Mouse (Mus musculus) lung, adult 2 months (tissue): ENCODE measurements around the gene Lgi4. TPM values are rescaled to one million over a fixed set of nuclear protein-coding genes. Genes with fewer than 3 reads are reported as not detected.

Experiments
- DNase-seq: peaks from one replicate; pipeline ENCODE4 v3.0.0; 2022
- H3K4me1 ChIP-seq: fragments of 200-500 bp; 2 replicates; pipeline ENCODE4 v1.6.1; 2011; ENCODE audit warnings: low read length; ENCODE audit not compliant: control insufficient read depth, insufficient read depth
- H3K4me3 ChIP-seq: fragments of 200-500 bp; replicated peaks from 2 replicates; pipeline ENCODE3; 2011; ENCODE audit warnings: low read depth, mild to moderate bottlenecking, control low read depth, low read length; ENCODE audit errors: extremely low read depth
- CTCF ChIP-seq: fragments of 200-500 bp; IDR thresholded peaks from 2 replicates; pipeline ENCODE4 v1.5.1; 2011; ENCODE audit warnings: mild to moderate bottlenecking, low read length, control low read depth; ENCODE audit not compliant: insufficient read depth
- POLR2A ChIP-seq: fragments of 200-500 bp; IDR thresholded peaks from 2 replicates; pipeline ENCODE4 v1.6.1; 2011; ENCODE audit warnings: low read depth, mild to moderate bottlenecking, control low read depth, low read length, borderline replicate concordance; ENCODE audit errors: extremely low read depth
- WGBS: fragments of 180-500 bp; shearing (Covaris S2); methylation state at CpG from one replicate; pipeline ENCODE4 v1.1.7; 2018; 5-methylcytosine and 5-hydroxymethylcytosine counted together
- polyA plus RNA-seq: library from polyadenylated mRNA; depleted of rRNA; stranded (reverse); fragments of >200 nt; gene quantifications from 2 replicates; pipeline ENCODE4 v1.2.3, GENCODE M21; 2012; rRNA removed

Gene Lgi4
- polyA plus RNA-seq, 1 experiment: 6.8 TPM

- Histone ChIP-seq H3K4me3 (no peak overlapping the region), H3K4me1 (peaks cover 6% of the 10 kb centered on the region; the same call in 1 of the 2 replicates)
- TF ChIP-seq POLR2A: no peak
- TF ChIP-seq CTCF: no peak
- DNase-seq: no peak
- 71% methylated on average over 15 of the region's 15 CpGs for WGBS
Observed at GRCm38 (mm10) chr7:31110861-31111385, 51.8 kb downstream of the Lgi4 start.

GRCm38 (mm10) chr7:31112036-31112435, 52.9 kb downstream of the Lgi4 start:
- DNase-seq: no peak
- TF ChIP-seq POLR2A (no peak), CTCF (no peak)
- WGBS: 51% methylated on average over 4 of the region's 4 CpGs
- Histone ChIP-seq H3K4me1 (peaks cover 6% of the 10 kb centered on the region; the same call in 1 of the 2 replicates), H3K4me3 (no peak overlapping the region)

- peaks cover 6% of the 10 kb centered on the region; the same call in 1 of the 2 replicates for H3K4me1 ChIP-seq
- TF ChIP-seq CTCF: no peak
- TF ChIP-seq POLR2A: no peak
- DNase-seq: no peak
- WGBS: 96% methylated on average over 6 of the region's 6 CpGs
- no peak overlapping the region for H3K4me3 ChIP-seq
Observed at GRCm38 (mm10) chr7:31113800-31114199, 54.7 kb downstream of the Lgi4 start.

- peaks cover 6% of the 10 kb centered on the region; the same call in 1 of the 2 replicates for H3K4me1 ChIP-seq
- DNase-seq: peak; percentile 25
- TF ChIP-seq POLR2A (no peak), CTCF (no peak)
- WGBS: 70% methylated on average over 10 of the region's 10 CpGs
- H3K4me3 ChIP-seq: no peak overlapping the region
Observed at GRCm38 (mm10) chr7:31114646-31115045, 55.5 kb downstream of the Lgi4 start.

GRCm38 (mm10) chr7:31115182-31115581, 56.0 kb downstream of the Lgi4 start, which contains the start of gene Hpn:
Hpn (minus strand) TSS chr7:31115290.
- WGBS: 38% methylated on average over 14 of the region's 15 CpGs
- Histone ChIP-seq H3K4me1 (peaks cover 6% of the 10 kb centered on the region; the same call in 1 of the 2 replicates), H3K4me3 (no peak within 1 kb of the TSS)
- no peak for DNase-seq
- TF ChIP-seq POLR2A (no peak; the same call in 1 of the 2 replicates), CTCF (no peak)

GRCm38 (mm10) chr7:31115587-31116043, 56.5 kb downstream of the Lgi4 start:
- H3K4me1 ChIP-seq: peaks cover 6% of the 10 kb centered on the region; the same call in 1 of the 2 replicates
- H3K4me3 ChIP-seq: no peak overlapping the region
- TF ChIP-seq CTCF (no peak), POLR2A (no peak)
- peak; percentile 62 for DNase-seq
- 12% methylated on average over 17 of the region's 17 CpGs for WGBS

GRCm38 (mm10) chr7:31116721-31117145, 57.6 kb downstream of the Lgi4 start:
- DNase-seq: no peak
- Histone ChIP-seq H3K4me3 (no peak overlapping the region), H3K4me1 (peaks cover 6% of the 10 kb centered on the region; the same call in 1 of the 2 replicates)
- 71% methylated on average over 16 of the region's 16 CpGs for WGBS
- TF ChIP-seq CTCF (no peak), POLR2A (no peak)

- H3K4me1 ChIP-seq: peaks cover 6% of the 10 kb centered on the region; the same call in 1 of the 2 replicates
- DNase-seq: no peak
- WGBS: 91% methylated on average over 11 of the region's 11 CpGs
- no peak for TF ChIP-seq CTCF
- no peak for TF ChIP-seq POLR2A
- no peak overlapping the region for H3K4me3 ChIP-seq
Observed at GRCm38 (mm10) chr7:31117465-31117864, 58.3 kb downstream of the Lgi4 start.

- H3K4me3 ChIP-seq: no peak overlapping the region
- TF ChIP-seq CTCF: no peak
- no peak for TF ChIP-seq POLR2A
- peaks cover 6% of the 10 kb centered on the region; the same call in 1 of the 2 replicates for H3K4me1 ChIP-seq
- DNase-seq: no peak
- 63% methylated on average over 7 of the region's 7 CpGs for WGBS
Observed at GRCm38 (mm10) chr7:31118486-31118885, 59.3 kb downstream of the Lgi4 start.

- TF ChIP-seq CTCF (no peak), POLR2A (no peak)
- Histone ChIP-seq H3K4me1 (peaks cover 6% of the 10 kb centered on the region; the same call in 1 of the 2 replicates), H3K4me3 (no peak overlapping the region)
- WGBS: 85% methylated on average over 5 of the region's 5 CpGs
- no peak for DNase-seq
Observed at GRCm38 (mm10) chr7:31119556-31119955, 60.4 kb downstream of the Lgi4 start.

Other genes with a start within 250 kb of the Lgi4 start
- 3.0 and 5.2 TPM in 2 replicates for gene Ffar2, start 235.6 kb upstream of the Lgi4 start, polyA plus RNA-seq
- gene Ffar3, start 203.2 kb upstream of the Lgi4 start, polyA plus RNA-seq: not detected in 2 replicates
- gene Ffar1, start 197.8 kb upstream of the Lgi4 start, polyA plus RNA-seq: 0.78 and 1.3 TPM in 2 replicates
- 14.4 and 19.3 TPM in 2 replicates for gene Cd22, start 179.0 kb upstream of the Lgi4 start, polyA plus RNA-seq
- 3.3 and 3.7 TPM in 2 replicates for gene Mag, start 144.5 kb upstream of the Lgi4 start, polyA plus RNA-seq
- 0.75 TPM in 1 of 2 replicates, not detected in the other for gene Hamp2, start 134.7 kb upstream of the Lgi4 start, polyA plus RNA-seq
- 34.5 and 45.7 TPM in 2 replicates for gene Hamp, start 115.3 kb upstream of the Lgi4 start, polyA plus RNA-seq
- gene Usf2, start 102.5 kb upstream of the Lgi4 start, polyA plus RNA-seq: 122 and 190 TPM in 2 replicates
- 93.0 and 116 TPM in 2 replicates for gene Lsr, start 85.9 kb upstream of the Lgi4 start, polyA plus RNA-seq
- gene Fam187b, start 85.6 kb upstream of the Lgi4 start, polyA plus RNA-seq: 5.7 and 7.2 TPM in 2 replicates
- gene Fxyd5, start 16.9 kb upstream of the Lgi4 start, polyA plus RNA-seq: 156 and 178 TPM in 2 replicates
- 7.5 and 10.6 TPM in 2 replicates for gene Fxyd7, start 7.9 kb upstream of the Lgi4 start, polyA plus RNA-seq
- 330 and 336 TPM in 2 replicates for gene Fxyd1, start 2.1 kb upstream of the Lgi4 start, polyA plus RNA-seq
- gene Fxyd3, start 17.4 kb downstream of the Lgi4 start, polyA plus RNA-seq: 16.4 and 43.2 TPM in 2 replicates
- 30.1 and 34.5 TPM in 2 replicates for gene Hpn, start 55.9 kb downstream of the Lgi4 start, polyA plus RNA-seq
- gene Scn1b, start 67.7 kb downstream of the Lgi4 start, polyA plus RNA-seq: 26.6 and 43.9 TPM in 2 replicates
- 103 and 113 TPM in 2 replicates for gene Gramd1a, start 96.6 kb downstream of the Lgi4 start, polyA plus RNA-seq
- not detected in 2 replicates for gene Scgb2b2, start 231.2 kb downstream of the Lgi4 start, polyA plus RNA-seq
- gene Scgb1b2, start 232.5 kb downstream of the Lgi4 start, polyA plus RNA-seq: not detected in 2 replicates